ENCODE assay signal across 12 mouse cellular contexts in genomic region chr11:54961921-54962320, GRCm38 (mm10). TPM values are rescaled to one million over a fixed set of nuclear protein-coding genes. Genes with fewer than 3 reads are reported as not detected.
DNase-seq lines count a peak whose midpoint lies in the region; ATAC-seq and TF ChIP-seq lines count a peak whose summit lies in the region.
"Had no signal": no experiment of that assay in that cellular context is flagged by ENCODE, and none has a peak within 500 bp of the region (broad histone marks: within the 10 kb centered on the region; RNA-seq: fewer than 3 reads in every experiment).

No protein-coding gene starts in this region.

- no peaks in the 10 kb centered on the region for H3K36me3 ChIP-seq in kidney, embryonic 15.5 days
- H3K36me3 ChIP-seq in E14TG2a.4 (ENCODE audit: insufficient read depth, low read length) = no peaks in the 10 kb centered on the region
- no peaks in the 10 kb centered on the region for H3K36me3 ChIP-seq in intestine, embryonic 15.5 days
- no peaks in the 10 kb centered on the region for H3K36me3 ChIP-seq in midbrain, embryonic 15.5 days (replicated peaks)
- H3K36me3 ChIP-seq: liver, embryonic 13.5 days; midbrain, embryonic 12.5 days had no signal

- peaks cover 19% of the 10 kb centered on the region; the same call in 1 of the 2 replicates for H3K4me1 ChIP-seq in kidney, embryonic 15.5 days
- peaks cover 81% of the 10 kb centered on the region for H3K4me1 ChIP-seq in E14TG2a.4 (replicated peaks; ENCODE audit: low read depth, low read length)
- H3K4me1 ChIP-seq in intestine, embryonic 15.5 days (replicated peaks) = peaks cover 19% of the 10 kb centered on the region
- no peaks in the 10 kb centered on the region for H3K4me1 ChIP-seq in midbrain, embryonic 15.5 days
- H3K4me1 ChIP-seq: midbrain, embryonic 12.5 days had no signal

- ATAC-seq in kidney, embryonic 15.5 days (replicated peaks; ENCODE audit: low FRiP score) = no peak
- no peak for ATAC-seq in intestine, embryonic 15.5 days
- no peak for ATAC-seq in midbrain, embryonic 15.5 days (replicated peaks)

- no peak overlapping the region for H3K4me3 ChIP-seq in kidney, embryonic 15.5 days (replicated peaks)
- H3K4me3 ChIP-seq in E14TG2a.4 (replicated peaks; ENCODE audit: low read length) = peak overlapping the region; percentile 75
- no peak overlapping the region for H3K4me3 ChIP-seq in intestine, embryonic 15.5 days (replicated peaks)
- no peak overlapping the region for H3K4me3 ChIP-seq in midbrain, embryonic 15.5 days
- H3K4me3 ChIP-seq: layer of hippocampus, adult 2 months; liver, embryonic 13.5 days; midbrain, embryonic 12.5 days had no signal

- no peaks in the 10 kb centered on the region for H3K27me3 ChIP-seq in kidney, embryonic 15.5 days
- H3K27me3 ChIP-seq in E14TG2a.4 (ENCODE audit: insufficient read depth, low read length) = no peaks in the 10 kb centered on the region
- H3K27me3 ChIP-seq in intestine, embryonic 15.5 days (replicated peaks) = no peaks in the 10 kb centered on the region
- no peaks in the 10 kb centered on the region for H3K27me3 ChIP-seq in midbrain, embryonic 15.5 days (replicated peaks)
- H3K27me3 ChIP-seq: liver, embryonic 13.5 days; midbrain, embryonic 12.5 days had no signal

- H3K27ac ChIP-seq in kidney, embryonic 15.5 days = no peak overlapping the region
- H3K27ac ChIP-seq in intestine, embryonic 15.5 days = peak overlapping the region; percentile 57; the same call in 1 of the 2 replicates
- no peak overlapping the region for H3K27ac ChIP-seq in midbrain, embryonic 15.5 days
- H3K27ac ChIP-seq: layer of hippocampus, adult 2 months; liver, embryonic 13.5 days; midbrain, embryonic 12.5 days had no signal

- no peak overlapping the region for H3K9ac ChIP-seq in kidney, embryonic 15.5 days
- H3K9ac ChIP-seq in intestine, embryonic 15.5 days = no peak overlapping the region; the same call in 1 of the 2 replicates
- no peak overlapping the region for H3K9ac ChIP-seq in midbrain, embryonic 15.5 days
- H3K9ac ChIP-seq: liver, embryonic 13.5 days; midbrain, embryonic 12.5 days had no signal

- no peak for TF ChIP-seq CTCF in E14TG2a.4 (conservative IDR thresholded peaks at IDR 0.05; ENCODE audit: low read length)

- 0 out of 2 replicates have a peak overlapping the region, but pooled peaks have one; percentile 36 for H3K4me2 ChIP-seq in kidney, embryonic 15.5 days
- H3K4me2 ChIP-seq in intestine, embryonic 15.5 days (replicated peaks) = peak overlapping the region; percentile 48
- no peak overlapping the region for H3K4me2 ChIP-seq in midbrain, embryonic 15.5 days
- H3K4me2 ChIP-seq: liver, embryonic 13.5 days; midbrain, embryonic 12.5 days had no signal

- WGBS in kidney, embryonic 15.5 days = 61% methylated on average over 3 of the region's 3 CpGs
- WGBS in intestine, embryonic 15.5 days = 45% methylated on average over 3 of the region's 3 CpGs
- 70% methylated on average over 3 of the region's 3 CpGs for WGBS in midbrain, embryonic 15.5 days

- H3K9me3 ChIP-seq in kidney, embryonic 15.5 days (replicated peaks) = no peaks in the 10 kb centered on the region
- no peaks in the 10 kb centered on the region for H3K9me3 ChIP-seq in E14TG2a.4 (ENCODE audit: low read length)
- H3K9me3 ChIP-seq in intestine, embryonic 15.5 days = no peaks in the 10 kb centered on the region
- no peaks in the 10 kb centered on the region for H3K9me3 ChIP-seq in midbrain, embryonic 15.5 days
- H3K9me3 ChIP-seq: liver, embryonic 13.5 days; midbrain, embryonic 12.5 days had no signal

- DNase-seq in adrenal gland, postnatal 25 days = peak; percentile 46
- no peak for DNase-seq in adrenal gland, adult 18-20 months (ENCODE audit: low spot score in 2 of 2)
- no peak for DNase-seq in kidney, postnatal 4 days
- DNase-seq in right cerebral cortex, postnatal 25 days = no peak
- DNase-seq: cerebellum, adult 2 months; liver, embryonic 13.5 days had no signal

RNA-seq across cellular contexts. Expression of gene Tnip1, which starts 0.8 kb away (rescaled TPM):
- 79.9 and 97.1 TPM in 2 replicates for total RNA-seq in adrenal gland, postnatal 25 days (2021)
- total RNA-seq in adrenal gland, adult 18-20 months (2021) = 10 to 100 TPM; 63.7 to 85.8 TPM
- polyA plus RNA-seq in kidney, embryonic 15.5 days (2015; fragmentation: Nextera tagmentation; extraction: Ambion mirVana) = 16.8 and 20.7 TPM in 2 replicates
- 22.7 and 24.5 TPM in 2 replicates for polyA plus RNA-seq in intestine, embryonic 15.5 days (2015; fragmentation: Nextera tagmentation; extraction: Ambion mirVana)
- polyA plus RNA-seq in midbrain, embryonic 15.5 days (2015; fragmentation: Nextera tagmentation; extraction: Ambion mirVana) = 15.4 and 16.4 TPM in 2 replicates

RNA-seq across cellular contexts. Expression of gene Gpx3, which starts 59.7 kb away (rescaled TPM):
- 255 and 328 TPM in 2 replicates for total RNA-seq in adrenal gland, postnatal 25 days (2021)
- total RNA-seq in adrenal gland, adult 18-20 months (2021) = 100 to 1,000 TPM; 218 to 375 TPM
- 156 and 157 TPM in 2 replicates for polyA plus RNA-seq in kidney, embryonic 15.5 days (2015; fragmentation: Nextera tagmentation; extraction: Ambion mirVana)
- 308 and 352 TPM in 2 replicates for polyA plus RNA-seq in intestine, embryonic 15.5 days (2015; fragmentation: Nextera tagmentation; extraction: Ambion mirVana)
- polyA plus RNA-seq in midbrain, embryonic 15.5 days (2015; fragmentation: Nextera tagmentation; extraction: Ambion mirVana) = 26.5 and 30.0 TPM in 2 replicates
